Comparison of ENCODE assay signal across 26 mouse cellular contexts in genomic region chr5:126530806-126531527, GRCm38 (mm10).
DNase-seq lines count a peak whose midpoint lies in the region; ATAC-seq and TF ChIP-seq lines count a peak whose summit lies in the region.
"Had no signal": no experiment of that assay in that cellular context is flagged by ENCODE, and none has a peak within 500 bp of the region (broad histone marks: within the 10 kb centered on the region; RNA-seq: fewer than 3 reads in every experiment).

No protein-coding gene starts in this region.

- no peaks in the 10 kb centered on the region for H3K4me1 ChIP-seq in lung, embryonic 14.5 days (ENCODE audit: insufficient read depth)
- H3K4me1 ChIP-seq: embryonic facial prominence, embryonic 12.5 days; forebrain, embryonic 13.5 days; hindbrain, embryonic 13.5 days; kidney, embryonic 15.5 days; limb, embryonic 10.5 days; midbrain, embryonic 15.5 days; neural tube, embryonic 13.5 days; stomach, embryonic 15.5 days had no signal

- H3K79me2 ChIP-seq in myocyte (ENCODE audit: control insufficient read depth, insufficient read depth): no peaks in the 10 kb centered on the region

- no peak overlapping the region for H3K9ac ChIP-seq in lung, embryonic 14.5 days
- H3K9ac ChIP-seq: embryonic facial prominence, embryonic 12.5 days; forebrain, embryonic 13.5 days; hindbrain, embryonic 13.5 days; kidney, embryonic 15.5 days; midbrain, embryonic 15.5 days; neural tube, embryonic 13.5 days; stomach, embryonic 15.5 days had no signal

- H3K4me2 ChIP-seq in lung, embryonic 14.5 days: no peak overlapping the region
- H3K4me2 ChIP-seq in myocyte (ENCODE audit: low read depth): no peak overlapping the region
- H3K4me2 ChIP-seq: embryonic facial prominence, embryonic 12.5 days; forebrain, embryonic 13.5 days; hindbrain, embryonic 13.5 days; kidney, embryonic 15.5 days; liver, embryonic 11.5 days; midbrain, embryonic 15.5 days; neural tube, embryonic 13.5 days; stomach, embryonic 15.5 days had no signal

- peak; percentile 9 for DNase-seq in embryo, embryonic 10.5 days (ENCODE audit: low spot score)
- no peak for DNase-seq in embryo, embryonic 10 days (ENCODE audit: low spot score)
- peak; percentile 61 for DNase-seq in lung, embryonic 14.5 days
- no peak for DNase-seq in lung, postnatal 14 days
- DNase-seq in ES-CJ7 (ENCODE audit: low read depth, low spot score): peak; percentile 7
- DNase-seq in kidney, postnatal 10 days: no peak
- DNase-seq: adrenal gland, adult 2 months; cerebellum, adult 11-12 months; gastrocnemius, adult 2 months; kidney, adult 11 months; lung, postnatal 36 days; retina, postnatal 1 day; right cerebral cortex, postnatal 4 days; thymus, adult 18-20 months; thymus, postnatal 4 days had no signal

- H3K36me3 ChIP-seq in lung, embryonic 14.5 days (ENCODE audit: insufficient read depth): no peaks in the 10 kb centered on the region
- no peaks in the 10 kb centered on the region for H3K36me3 ChIP-seq in myocyte (ENCODE audit: control insufficient read depth, insufficient read depth)
- H3K36me3 ChIP-seq: embryonic facial prominence, embryonic 12.5 days; hindbrain, embryonic 13.5 days; kidney, embryonic 15.5 days; limb, embryonic 10.5 days; midbrain, embryonic 15.5 days; neural tube, embryonic 13.5 days; stomach, embryonic 15.5 days had no signal

- ATAC-seq in lung, embryonic 14.5 days (ENCODE audit: insufficient read depth): no peak; the same call in 1 of the 2 replicates
- no peak for ATAC-seq in erythroid progenitor cell, adult 5-6 weeks (replicated peaks; ENCODE audit: low FRiP score, poor library complexity, severe bottlenecking)
- ATAC-seq: forebrain, embryonic 13.5 days; midbrain, embryonic 15.5 days had no signal

- H3K4me3 ChIP-seq in lung, embryonic 14.5 days (ENCODE audit: low read depth, low read length): no peak overlapping the region
- H3K4me3 ChIP-seq in myocyte: no peak overlapping the region
- H3K4me3 ChIP-seq: embryonic facial prominence, embryonic 12.5 days; forebrain, embryonic 13.5 days; gastrocnemius, adult 2 months; hindbrain, embryonic 13.5 days; kidney, embryonic 15.5 days; limb, embryonic 10.5 days; midbrain, embryonic 15.5 days; neural tube, embryonic 13.5 days; stomach, embryonic 15.5 days had no signal

- no peak for TF ChIP-seq POLR2A in myocyte (IDR thresholded peaks at IDR 0.05; ENCODE audit: insufficient read length, low read depth)

- no peak overlapping the region for H3K27ac ChIP-seq in lung, embryonic 14.5 days (ENCODE audit: low read depth)
- H3K27ac ChIP-seq: embryonic facial prominence, embryonic 12.5 days; forebrain, embryonic 13.5 days; gastrocnemius, adult 2 months; hindbrain, embryonic 13.5 days; kidney, embryonic 15.5 days; limb, embryonic 10.5 days; midbrain, embryonic 15.5 days; neural tube, embryonic 13.5 days; stomach, embryonic 15.5 days had no signal

- 26% methylated on average over 5 of the region's 5 CpGs for WGBS in lung, embryonic 14.5 days

- no peak overlapping the region for H3ac ChIP-seq in myocyte (ENCODE audit: control insufficient read depth, insufficient read length)

- no peak for TF ChIP-seq CTCF in lung, embryonic 14.5 days (IDR thresholded peaks at IDR 0.05; ENCODE audit: low read depth)

- H3K27me3 ChIP-seq in lung, embryonic 14.5 days (ENCODE audit: insufficient read depth, low read length): no peaks in the 10 kb centered on the region
- H3K27me3 ChIP-seq in myocyte (ENCODE audit: control insufficient read depth, insufficient read depth, insufficient read length): no peaks in the 10 kb centered on the region
- H3K27me3 ChIP-seq: embryonic facial prominence, embryonic 12.5 days; forebrain, embryonic 13.5 days; hindbrain, embryonic 13.5 days; kidney, embryonic 15.5 days; midbrain, embryonic 15.5 days; neural tube, embryonic 13.5 days; stomach, embryonic 15.5 days had no signal

- H3K9me3 ChIP-seq in lung, embryonic 14.5 days (ENCODE audit: low read depth, low read length): no peaks in the 10 kb centered on the region
- H3K9me3 ChIP-seq: embryonic facial prominence, embryonic 12.5 days; forebrain, embryonic 13.5 days; hindbrain, embryonic 13.5 days; kidney, embryonic 15.5 days; limb, embryonic 10.5 days; midbrain, embryonic 15.5 days; neural tube, embryonic 13.5 days; stomach, embryonic 15.5 days had no signal

TF ChIP-seq in myocyte, 11 proteins besides CTCF, POLR2A, EP300 and RAD21:
- TF ChIP-seq MYOG (IDR thresholded peaks at IDR 0.05; ENCODE audit: control insufficient read depth in 1 of 3, insufficient read depth in 1 of 3, insufficient read length in 2 of 3, low read depth in 2 of 3) (no peak), CEBPB (IDR thresholded peaks at IDR 0.05; ENCODE audit: insufficient read depth, poor library complexity, severe bottlenecking) (0 out of 2 replicates have a peak, but pooled peaks have one; percentile 6), POLR2AphosphoS2 (IDR thresholded peaks at IDR 0.05; ENCODE audit: insufficient read length, low read depth) (no peak), SRF (IDR thresholded peaks at IDR 0.05; ENCODE audit: control insufficient read depth, insufficient read length, low read depth) (no peak), TCF3 (IDR thresholded peaks at IDR 0.05; ENCODE audit: insufficient read length, low read depth) (no peak), TCF12 (IDR thresholded peaks at IDR 0.05; ENCODE audit: insufficient read depth, poor library complexity, severe bottlenecking) (no peak)

Comparison
In these comparisons a context has a peak if more than half of its experiments do, and no peak if none do; other contexts are left out.
1. DNase-seq: peak in embryo, embryonic 10.5 days (single experiment), lung, embryonic 14.5 days (single experiment) and ES-CJ7 (single experiment); none in embryo, embryonic 10 days (single experiment), lung, postnatal 14 days (single experiment) and kidney, postnatal 10 days (single experiment).